Mouse (Mus musculus): ENCODE data around the gene Yars. TPM values are rescaled to one million over a fixed set of nuclear protein-coding genes. Genes with fewer than 3 reads are reported as not detected.
"Not testable (repeated sequence)": the region's sequence is repeated elsewhere in the genome, so short reads cannot be mapped to it uniquely, and the experiment has no call there.

Gene Yars
- total RNA-seq, 1 experiment from 2014 or later, result 50.7 TPM

- ATAC-seq (replicated peaks in 1 of 2; ENCODE audit: insufficient read depth in 1 of 2, low FRiP score in 2 of 2, low TSS enrichment in 1 of 2, low read depth in 1 of 2, poor library complexity in 2 of 2, severe bottlenecking in 2 of 2), result no peak
Measured at GRCm38 (mm10) chr4:129161581-129162255, 27.8 kb upstream of the Yars start.

DNA sequence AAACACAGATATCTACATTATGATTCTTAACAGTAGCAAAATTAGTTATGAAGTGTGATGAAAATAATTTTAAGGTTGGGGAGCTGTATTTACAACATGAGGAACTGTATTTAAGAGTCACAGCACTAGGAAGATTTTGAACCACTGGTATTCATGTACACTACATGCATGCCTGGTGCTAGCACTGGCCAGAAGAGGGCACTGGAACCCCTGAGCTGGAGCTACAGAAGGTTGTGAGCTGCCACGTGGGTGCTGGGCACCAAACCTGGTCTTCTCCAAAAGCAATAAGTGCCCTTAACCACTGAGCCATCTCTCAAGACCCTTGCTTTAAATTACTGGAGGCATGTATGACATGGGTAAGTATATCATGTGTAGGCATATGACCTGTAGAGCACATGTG lies 17.0 kb upstream of the Yars start:
- ATAC-seq (replicated peaks in 1 of 2; ENCODE audit: insufficient read depth in 1 of 2, low FRiP score in 2 of 2, low TSS enrichment in 1 of 2, low read depth in 1 of 2, poor library complexity in 2 of 2, severe bottlenecking in 2 of 2), result no peak

- no peak for ATAC-seq (replicated peaks in 1 of 2; ENCODE audit: insufficient read depth in 1 of 2, low FRiP score in 2 of 2, low TSS enrichment in 1 of 2, low read depth in 1 of 2, poor library complexity in 2 of 2, severe bottlenecking in 2 of 2)
Measured at GRCm38 (mm10) chr4:129179560-129179959, 10.0 kb upstream of the Yars start.

DNA sequence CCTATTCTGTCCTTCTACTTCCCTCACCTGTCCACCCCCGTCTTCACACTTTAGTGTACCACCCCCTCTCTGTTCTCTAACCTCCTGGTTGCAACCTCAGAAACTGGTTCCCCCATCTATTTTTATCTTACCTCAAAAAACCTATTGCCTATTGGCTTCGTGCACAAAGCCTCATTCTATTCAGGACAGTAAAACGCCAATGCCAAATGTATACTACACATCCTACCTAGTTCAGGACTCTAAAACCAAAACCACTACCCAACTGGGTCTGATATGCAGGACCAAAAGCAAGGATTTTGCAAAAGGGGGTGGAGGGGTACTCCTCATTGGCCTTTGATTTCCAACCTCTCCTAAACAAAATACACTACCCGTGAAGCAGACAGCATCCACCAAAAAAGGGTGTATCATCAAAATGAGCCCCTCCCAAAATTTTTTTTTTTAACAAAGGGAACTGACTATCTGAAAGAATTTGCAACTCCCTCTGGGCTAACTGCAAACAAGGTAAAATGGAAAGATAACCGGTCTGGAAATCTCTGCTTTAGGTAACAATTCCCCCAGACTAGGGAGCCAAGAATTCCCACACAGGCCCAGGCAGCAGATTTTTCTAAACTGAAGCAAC lies 1.4 kb upstream of the Yars start:
- ATAC-seq (replicated peaks in 1 of 2; ENCODE audit: insufficient read depth in 1 of 2, low FRiP score in 2 of 2, low TSS enrichment in 1 of 2, low read depth in 1 of 2, poor library complexity in 2 of 2, severe bottlenecking in 2 of 2), result no peak

DNA sequence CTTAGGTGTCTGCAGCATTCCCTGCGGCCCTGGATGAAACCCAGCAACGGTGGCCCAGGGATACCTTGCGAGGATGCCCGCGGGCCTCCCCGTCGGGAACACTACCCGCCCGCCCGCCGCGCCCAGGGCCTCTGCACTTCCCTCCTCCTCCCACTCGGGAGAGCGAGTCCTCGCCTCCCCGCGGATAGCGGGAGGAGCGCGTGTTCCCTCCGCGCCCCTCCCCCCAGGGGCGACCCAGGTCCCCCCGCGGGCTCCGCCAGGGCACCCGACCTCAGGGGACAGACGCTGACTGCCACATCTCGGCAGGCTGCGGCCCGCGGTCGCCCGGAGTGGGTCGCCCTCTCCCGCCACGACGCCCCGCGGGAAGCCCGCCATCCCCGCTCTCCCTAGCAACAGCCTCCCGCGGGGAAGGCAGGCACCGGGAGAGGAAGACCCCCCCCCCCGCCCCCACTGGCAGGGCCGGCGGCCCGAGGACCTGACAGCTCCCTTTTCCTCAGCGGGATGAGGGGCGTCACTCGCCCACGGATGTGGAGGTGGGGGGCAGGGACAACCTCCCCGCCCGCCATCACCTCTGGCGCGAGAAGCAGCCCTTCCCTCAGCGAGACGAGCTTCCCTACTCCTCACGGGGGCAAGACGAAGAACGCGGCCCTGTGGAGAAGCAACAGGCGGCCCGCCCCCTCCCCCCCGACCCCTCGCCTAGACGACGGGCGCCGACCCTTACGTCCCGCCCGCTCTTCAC lies 588 bp upstream of the Yars start:
- ATAC-seq (replicated peaks in 1 of 2; ENCODE audit: insufficient read depth in 1 of 2, low FRiP score in 2 of 2, low TSS enrichment in 1 of 2, low read depth in 1 of 2, poor library complexity in 2 of 2, severe bottlenecking in 2 of 2), result no peak; a peak in 1 of 4 replicates

DNA sequence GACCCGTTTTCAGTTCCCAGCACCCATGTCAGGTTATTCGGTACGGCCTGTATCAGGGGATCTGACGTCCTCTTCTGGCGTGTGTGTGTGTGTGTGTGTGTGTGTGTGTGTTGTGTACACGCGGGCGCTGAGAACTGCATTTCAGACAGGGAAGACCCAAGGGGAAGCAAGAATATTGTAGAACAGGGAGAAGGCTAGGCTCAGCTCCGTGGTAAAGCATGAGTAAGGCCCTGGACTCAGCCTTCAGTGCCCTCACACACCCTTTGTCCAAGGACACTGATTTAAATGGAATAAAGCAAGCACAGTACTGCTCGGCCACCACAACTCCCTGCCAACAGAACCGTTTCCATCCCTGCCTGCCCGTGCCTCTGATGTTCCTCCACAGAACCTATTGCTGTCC lies 978 bp downstream of the Yars start:
- ATAC-seq (replicated peaks in 1 of 2; ENCODE audit: insufficient read depth in 1 of 2, low FRiP score in 2 of 2, low TSS enrichment in 1 of 2, low read depth in 1 of 2, poor library complexity in 2 of 2, severe bottlenecking in 2 of 2), result no peak

GRCm38 (mm10) chr4:129191691-129192090 lies 2.1 kb downstream of the Yars start:
- ATAC-seq (replicated peaks in 1 of 2; ENCODE audit: insufficient read depth in 1 of 2, low FRiP score in 2 of 2, low TSS enrichment in 1 of 2, low read depth in 1 of 2, poor library complexity in 2 of 2, severe bottlenecking in 2 of 2), result no peak

DNA sequence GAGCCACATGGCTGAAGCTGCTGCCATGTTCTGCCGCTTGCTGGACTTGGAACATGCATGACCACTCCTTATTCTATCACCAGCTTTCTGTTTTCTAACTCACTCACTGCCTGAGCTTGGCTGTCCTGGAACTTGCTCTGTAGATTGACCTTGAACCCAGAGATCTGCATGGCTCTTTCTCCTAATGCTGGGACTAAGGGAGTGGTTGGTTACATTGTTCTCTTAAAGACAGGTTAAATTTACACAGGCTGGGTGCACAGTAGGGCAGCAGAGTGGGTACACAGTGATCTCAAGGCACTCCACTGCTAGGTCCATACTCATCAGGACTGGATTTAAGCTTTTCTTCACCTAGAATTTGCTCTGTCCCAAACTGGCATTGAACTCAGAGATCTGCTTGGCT lies 4.7 kb downstream of the Yars start:
- no peak for ATAC-seq (replicated peaks in 1 of 2; ENCODE audit: insufficient read depth in 1 of 2, low FRiP score in 2 of 2, low TSS enrichment in 1 of 2, low read depth in 1 of 2, poor library complexity in 2 of 2, severe bottlenecking in 2 of 2)

GRCm38 (mm10) chr4:129197514-129197913 lies 8.0 kb downstream of the Yars start:
- no peak for ATAC-seq (replicated peaks in 1 of 2; ENCODE audit: insufficient read depth in 1 of 2, low FRiP score in 2 of 2, low TSS enrichment in 1 of 2, low read depth in 1 of 2, poor library complexity in 2 of 2, severe bottlenecking in 2 of 2)

- ATAC-seq (replicated peaks in 1 of 2; ENCODE audit: insufficient read depth in 1 of 2, low FRiP score in 2 of 2, low TSS enrichment in 1 of 2, low read depth in 1 of 2, poor library complexity in 2 of 2, severe bottlenecking in 2 of 2), result no peak
Measured at GRCm38 (mm10) chr4:129204655-129205054, 15.1 kb downstream of the Yars start.

DNA sequence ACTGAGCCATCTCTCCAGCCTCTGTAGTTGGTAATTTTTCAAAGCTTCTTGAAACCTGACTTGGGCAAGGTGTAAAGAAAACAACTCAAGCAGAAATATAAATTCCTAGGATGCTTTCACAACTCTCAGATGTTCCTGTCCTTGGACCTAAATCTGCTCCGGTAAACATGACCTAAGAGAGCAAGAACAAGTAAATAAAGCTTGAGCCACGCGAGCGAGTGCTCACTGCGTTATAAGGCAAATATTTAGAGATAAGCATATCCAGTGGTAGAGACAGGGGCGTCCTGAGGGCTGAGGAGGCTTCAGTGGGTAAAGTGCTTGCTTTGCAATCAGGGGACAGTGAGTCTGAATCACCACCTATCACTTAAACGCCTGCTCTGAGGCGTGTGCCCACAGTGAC lies 17.2 kb downstream of the Yars start:
- no peak for ATAC-seq (replicated peaks in 1 of 2; ENCODE audit: insufficient read depth in 1 of 2, low FRiP score in 2 of 2, low TSS enrichment in 1 of 2, low read depth in 1 of 2, poor library complexity in 2 of 2, severe bottlenecking in 2 of 2)

GRCm38 (mm10) chr4:129209504-129209903 lies 19.9 kb downstream of the Yars start:
- ATAC-seq (replicated peaks in 1 of 2; ENCODE audit: insufficient read depth in 1 of 2, low FRiP score in 2 of 2, low TSS enrichment in 1 of 2, low read depth in 1 of 2, poor library complexity in 2 of 2, severe bottlenecking in 2 of 2), result 0 out of 4 replicates have a peak, but pooled peaks of 1 of the 2 experiments have one; percentile 27

- ATAC-seq (replicated peaks in 1 of 2; ENCODE audit: insufficient read depth in 1 of 2, low FRiP score in 2 of 2, low TSS enrichment in 1 of 2, low read depth in 1 of 2, poor library complexity in 2 of 2, severe bottlenecking in 2 of 2), result no peak
Measured at GRCm38 (mm10) chr4:129211461-129211860, 21.9 kb downstream of the Yars start.

GRCm38 (mm10) chr4:129212486-129212885 lies 22.9 kb downstream of the Yars start:
- not testable (repeated sequence) for ATAC-seq (replicated peaks in 1 of 2; ENCODE audit: insufficient read depth in 1 of 2, low FRiP score in 2 of 2, low TSS enrichment in 1 of 2, low read depth in 1 of 2, poor library complexity in 2 of 2, severe bottlenecking in 2 of 2)

DNA sequence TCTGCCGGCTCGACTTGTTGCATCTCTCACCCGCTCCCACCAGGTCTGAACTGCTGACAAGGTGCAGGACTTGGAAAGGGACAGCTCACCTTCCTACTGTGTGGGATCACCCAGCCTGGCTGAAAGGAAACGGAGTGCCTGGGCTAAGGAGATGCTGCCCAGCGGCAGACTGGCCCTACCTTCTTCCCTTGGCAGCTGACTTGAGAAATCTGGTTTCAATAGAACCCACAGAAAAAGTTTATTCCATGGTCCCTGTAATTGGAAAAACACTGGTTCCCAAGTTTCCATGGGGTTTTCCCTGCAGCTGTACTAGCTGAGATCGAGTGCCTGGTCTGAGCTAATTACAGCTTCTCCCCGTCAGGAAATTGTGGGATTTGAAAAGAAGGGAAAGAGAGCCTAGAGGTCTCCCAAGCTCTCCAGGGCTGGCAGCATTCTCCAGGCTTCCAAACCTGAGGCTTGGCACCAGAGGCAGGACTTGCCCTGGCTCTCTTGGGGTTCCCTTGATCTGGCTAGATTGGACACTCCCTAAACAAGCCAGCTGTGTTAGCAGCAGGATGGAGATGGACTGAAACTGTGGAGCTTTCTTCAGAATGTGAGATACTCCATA lies 29.1 kb downstream of the Yars start:
- no peak for ATAC-seq (replicated peaks in 1 of 2; ENCODE audit: insufficient read depth in 1 of 2, low FRiP score in 2 of 2, low TSS enrichment in 1 of 2, low read depth in 1 of 2, poor library complexity in 2 of 2, severe bottlenecking in 2 of 2)

DNA sequence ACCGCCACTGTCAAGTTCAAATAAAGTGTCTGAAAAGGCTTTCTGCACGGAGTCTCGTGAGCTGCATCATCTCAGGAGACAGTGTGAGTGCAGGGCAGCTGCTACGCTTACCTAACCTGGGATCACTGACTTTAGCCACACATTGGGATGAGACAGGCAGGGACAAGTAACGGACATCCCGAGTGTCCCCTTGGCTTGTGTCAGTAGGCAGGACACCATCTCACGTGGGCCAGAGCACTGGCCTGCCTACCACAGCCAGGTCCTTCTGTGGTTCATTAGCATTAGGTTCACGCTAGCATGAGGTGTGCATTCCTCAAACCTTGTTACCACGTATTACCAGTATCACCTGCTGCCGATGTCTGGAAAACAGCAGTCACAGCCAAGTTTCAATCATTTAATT lies 29.6 kb downstream of the Yars start:
- no peak for ATAC-seq (replicated peaks in 1 of 2; ENCODE audit: insufficient read depth in 1 of 2, low FRiP score in 2 of 2, low TSS enrichment in 1 of 2, low read depth in 1 of 2, poor library complexity in 2 of 2, severe bottlenecking in 2 of 2)

DNA sequence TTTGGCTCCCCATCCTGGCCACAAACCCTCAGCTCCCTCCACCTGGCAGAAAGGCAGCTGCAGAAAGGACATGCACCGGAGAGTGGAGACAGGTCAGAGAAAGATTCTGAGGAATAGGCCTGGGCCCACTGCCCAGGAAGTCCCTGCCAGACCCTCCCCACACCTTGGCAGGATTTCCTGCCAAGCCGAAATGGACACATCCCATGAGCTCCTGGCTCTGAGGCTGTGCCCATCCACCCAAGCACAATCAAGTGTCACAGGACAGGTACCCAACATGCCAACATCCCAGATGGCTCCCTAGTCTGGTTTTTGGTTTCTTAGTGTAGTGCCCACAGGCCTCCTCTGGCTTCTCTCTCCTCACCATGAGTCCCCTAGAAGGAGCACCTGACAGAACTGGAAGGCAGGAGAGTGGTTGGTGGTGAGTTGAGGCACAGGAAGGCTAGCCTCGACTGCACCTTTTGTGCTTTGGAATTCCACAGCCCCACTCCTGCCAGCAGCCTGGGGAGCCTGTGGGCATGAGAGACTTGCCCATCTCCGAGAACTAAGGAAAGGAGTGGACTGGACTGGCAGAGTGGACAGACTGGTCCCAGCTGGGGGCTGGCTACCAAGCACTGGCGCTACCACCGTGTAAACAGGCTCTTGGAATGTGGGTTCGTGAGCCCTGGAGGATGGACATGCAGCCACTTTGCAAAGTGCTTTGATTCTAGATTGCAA lies 31.0 kb downstream of the Yars start:
- no peak for ATAC-seq (replicated peaks in 1 of 2; ENCODE audit: insufficient read depth in 1 of 2, low FRiP score in 2 of 2, low TSS enrichment in 1 of 2, low read depth in 1 of 2, poor library complexity in 2 of 2, severe bottlenecking in 2 of 2)
